Mouse (Mus musculus) ES-E14 (cell line): Measurements from ENCODE around the gene Stn1.

Experiments used
- CHD2 ChIP-seq: IDR thresholded peaks from 2 replicates; pipeline ENCODE4 v1.6.1; 2014; ENCODE audit warnings: mild to moderate bottlenecking, low read depth, low read length, inconsistent platforms
- HCFC1 ChIP-seq: IDR thresholded peaks from 2 replicates; pipeline ENCODE4 v1.6.1; 2012; ENCODE audit warnings: low read length, inconsistent platforms, borderline replicate concordance; ENCODE audit not compliant: insufficient read depth
- MAFK ChIP-seq: IDR thresholded peaks from 2 replicates; pipeline ENCODE4 v1.6.1; 2014; ENCODE audit warnings: mild to moderate bottlenecking, low read depth, low read length, inconsistent platforms; ENCODE audit not compliant: insufficient read depth
- ZNF384 ChIP-seq: IDR thresholded peaks from 2 replicates; pipeline ENCODE4 v1.6.1; 2012; ENCODE audit warnings: low read depth, low read length, inconsistent platforms

GRCm38 (mm10) chr19:47508771-47509281 is 28.5 kb downstream of the Stn1 start:
- TF ChIP-seq CHD2 (no peak), HCFC1 (no peak), MAFK (no peak), ZNF384 (no peak)
